In the genomic region with DNA sequence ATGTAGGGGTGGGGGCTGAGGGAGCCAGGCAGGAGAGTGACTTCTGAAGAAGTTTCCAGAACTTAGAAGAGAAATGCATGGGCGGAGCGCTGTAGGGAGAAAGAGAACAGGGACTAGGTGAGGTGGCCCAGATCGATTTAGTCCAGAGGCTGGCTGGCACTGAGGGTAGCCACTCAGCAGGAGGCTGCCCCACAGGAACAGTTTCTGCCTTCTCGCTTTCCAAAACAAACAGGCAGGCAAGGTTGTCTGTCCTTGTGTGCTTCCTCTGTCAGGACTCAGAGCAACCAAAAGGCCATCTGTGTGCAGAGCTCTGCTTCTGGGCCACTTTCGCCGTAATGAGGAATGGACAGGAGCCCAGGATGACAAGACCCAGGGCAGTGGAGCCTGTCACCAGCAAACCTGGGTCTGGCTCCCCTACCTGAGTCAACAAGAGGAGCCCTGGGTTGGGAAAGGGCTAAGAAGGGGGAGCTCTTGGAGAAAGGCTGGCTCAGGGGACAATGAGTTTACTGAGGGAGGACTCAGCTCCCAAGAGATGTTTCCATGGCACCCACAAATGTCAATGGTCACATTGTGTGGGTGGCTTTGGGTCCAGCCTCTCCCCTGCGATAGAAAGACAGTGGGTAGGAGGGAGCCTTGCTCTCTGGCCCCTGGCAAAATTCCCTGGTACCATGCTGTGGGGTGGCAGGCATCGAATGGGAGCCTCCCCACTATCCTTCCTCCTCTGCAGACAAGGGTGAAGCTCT, we compare ENCODE assay signal across 7 mouse cellular contexts.
DNase-seq lines count a peak whose midpoint lies in the region; ATAC-seq and TF ChIP-seq lines count a peak whose summit lies in the region.

No protein-coding gene starts in this region.

- peaks cover 22% of the 10 kb centered on the region for H3K4me1 ChIP-seq in limb, embryonic 11.5 days (ENCODE audit: control insufficient read depth, insufficient read depth, low read length)

- peak in 1 of 2 experiments; percentile 69 for DNase-seq in layer of hippocampus, adult 2 months (ENCODE audit: low spot score in 2 of 2)
- no peak for DNase-seq in layer of hippocampus, postnatal 25 days (ENCODE audit: extremely low spot score in 1 of 2, low spot score in 1 of 2)
- DNase-seq in adrenal gland, postnatal 10 days = peak; percentile 73
- peak; percentile 72 to 78 for DNase-seq in cerebellum, postnatal 10 days
- no peak for DNase-seq in limb, embryonic 11.5 days (ENCODE audit: low spot score)
- DNase-seq in thymus, postnatal 10 days (ENCODE audit: low spot score in 2 of 2) = no peak
- DNase-seq in thymus, postnatal 0 days (ENCODE audit: low spot score) = no peak

- H3K4me3 ChIP-seq in layer of hippocampus, adult 2 months = no peak overlapping the region
- no peak overlapping the region for H3K4me3 ChIP-seq in limb, embryonic 11.5 days (ENCODE audit: low read depth, low read length)

- no peak overlapping the region for H3K4me2 ChIP-seq in limb, embryonic 11.5 days (ENCODE audit: low read depth, severe bottlenecking)

- peak overlapping the region; percentile 3; the same call in 1 of the 2 replicates for H3K9ac ChIP-seq in limb, embryonic 11.5 days (ENCODE audit: low read length)

- H3K9me3 ChIP-seq in limb, embryonic 11.5 days (ENCODE audit: control insufficient read depth, low read length) = no peaks in the 10 kb centered on the region

- 75% methylated on average over 8 of the region's 8 CpGs for WGBS in limb, embryonic 11.5 days

- no peak for ATAC-seq in limb, embryonic 11.5 days (ENCODE audit: insufficient number of reproducible peaks, low FRiP score, low TSS enrichment, low read depth)

- peak overlapping the region; percentile 83 for H3K27ac ChIP-seq in layer of hippocampus, adult 2 months
- H3K27ac ChIP-seq in limb, embryonic 11.5 days (replicated peaks; ENCODE audit: low read depth, low read length) = no peak overlapping the region

- H3K36me3 ChIP-seq in limb, embryonic 11.5 days (ENCODE audit: control insufficient read depth, insufficient read depth, low read length) = no peaks in the 10 kb centered on the region

- H3K27me3 ChIP-seq in limb, embryonic 11.5 days (ENCODE audit: control insufficient read depth, insufficient read depth, low read length) = no peaks in the 10 kb centered on the region

- TF ChIP-seq CTCF in layer of hippocampus, adult 2 months (conservative IDR thresholded peaks at IDR 0.05) = no peak

Comparison
In these comparisons a context has a peak if more than half of its experiments do, and no peak if none do; other contexts are left out.
1. DNase-seq: peak in adrenal gland, postnatal 10 days (single experiment) and cerebellum, postnatal 10 days (2 of 2); none in layer of hippocampus, postnatal 25 days (0 of 2), limb, embryonic 11.5 days (single experiment), thymus, postnatal 10 days (0 of 2) and thymus, postnatal 0 days (single experiment).